Mouse (Mus musculus): Measurements from ENCODE around the gene Nlgn3.

DNA sequence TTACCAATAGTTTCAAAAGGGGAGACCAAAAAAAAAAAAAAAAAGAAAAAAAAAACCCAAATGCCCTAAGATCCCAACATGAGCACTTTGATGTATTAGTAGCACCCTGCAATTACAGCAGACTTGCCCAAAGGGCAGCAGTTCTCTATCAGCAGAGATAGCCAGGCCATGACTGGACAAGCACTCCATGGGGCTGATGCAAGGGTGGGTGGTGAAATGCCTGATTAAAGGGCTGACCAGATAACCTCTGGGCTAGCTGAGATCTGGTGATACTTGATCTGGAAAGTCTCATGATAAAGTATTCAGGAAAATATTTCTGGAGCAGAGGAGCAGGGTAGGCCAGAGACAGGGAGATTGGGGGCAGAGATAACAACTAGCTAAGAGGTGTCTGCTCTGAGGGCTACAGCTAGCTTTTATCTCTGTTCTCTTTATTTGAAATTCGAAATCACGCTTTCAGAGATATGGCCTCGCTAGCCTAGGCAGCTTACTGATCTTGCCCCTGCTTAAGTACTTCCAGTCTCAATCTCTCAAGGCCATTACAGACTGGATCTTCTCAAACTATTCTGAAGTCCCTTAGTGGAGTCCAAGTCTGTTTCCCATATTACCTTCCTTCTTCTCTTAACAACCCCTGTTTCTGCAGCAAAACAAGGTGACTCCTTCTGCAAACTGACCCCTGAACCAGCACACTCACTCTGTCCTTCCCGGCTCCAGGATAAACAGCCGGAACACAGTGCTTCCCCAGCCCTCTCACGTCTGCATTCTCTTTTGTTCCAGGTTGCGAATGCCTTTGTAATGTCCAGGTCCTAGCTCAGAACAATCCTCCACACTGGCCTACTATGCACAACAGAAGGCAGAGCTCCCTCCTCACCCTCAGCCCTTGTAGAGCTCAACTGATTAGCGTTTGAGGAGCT is 27.3 kb downstream of the Nlgn3 start:
- TF ChIP-seq CTCF (IDR thresholded peaks at IDR 0.05; ENCODE audit: control insufficient read depth, insufficient read depth, insufficient replicate concordance, low read depth, low read length) (no peak), POLR2A (IDR thresholded peaks at IDR 0.05; ENCODE audit: control insufficient read depth, low read depth, low read length) (no peak)
